Mouse (Mus musculus) liver, adult 2 months (tissue): ENCODE data around the gene Guca1a. TPM values are rescaled to one million over a fixed set of nuclear protein-coding genes. Genes with fewer than 3 reads are reported as not detected.

ENCODE experiments used
- DNase-seq: peaks from one replicate; pipeline ENCODE4 v3.0.0-alpha.2; 2011; ENCODE audit warnings: low read depth, low spot score; ENCODE audit errors: extremely low read depth
- H3K27ac ChIP-seq: fragments of 200-500 bp; replicated peaks from 2 replicates; pipeline ENCODE4 v1.5.1; 2012; ENCODE audit warnings: low read depth, mild to moderate bottlenecking, control low read depth, inconsistent platforms, low read length; ENCODE audit not compliant: insufficient read depth
- H3K27me3 ChIP-seq: fragments of 200-500 bp; 2 replicates; pipeline ENCODE4 v1.6.1; 2012; ENCODE audit warnings: mild to moderate bottlenecking, moderate library complexity, low read length, inconsistent platforms; ENCODE audit not compliant: control insufficient read depth, insufficient read depth
- H3K36me3 ChIP-seq: fragments of 200-500 bp; 2 replicates; pipeline ENCODE4 v1.6.1; 2012; ENCODE audit warnings: low read length, inconsistent platforms; ENCODE audit not compliant: control insufficient read depth, insufficient read depth
- H3K4me1 ChIP-seq: fragments of 200-500 bp; 2 replicates; pipeline ENCODE4 v1.6.1; 2011; ENCODE audit warnings: low read length; ENCODE audit not compliant: control insufficient read depth, insufficient read depth
- H3K4me3 ChIP-seq: fragments of 200-500 bp; 2 replicates; pipeline ENCODE4 v1.5.1; 2011; ENCODE audit warnings: low read depth, mild to moderate bottlenecking, control low read depth, low read length, moderate library complexity; ENCODE audit not compliant: insufficient read depth
- H3K79me2 ChIP-seq: fragments of 200-500 bp; 2 replicates; pipeline ENCODE4 v1.6.1; 2012; ENCODE audit warnings: inconsistent platforms, mild to moderate bottlenecking, low read length, moderate library complexity; ENCODE audit not compliant: control insufficient read depth, insufficient read depth
- H3K9ac ChIP-seq: fragments of 200-500 bp; 2 replicates; pipeline ENCODE4 v1.6.1; 2012; ENCODE audit warnings: low read depth, mild to moderate bottlenecking, control low read depth, inconsistent platforms, low read length
- CTCF ChIP-seq: fragments of 200-500 bp; IDR thresholded peaks from 2 replicates; pipeline ENCODE4 v1.5.1; 2011; ENCODE audit warnings: low read depth, low read length, control low read depth
- POLR2A ChIP-seq: fragments of 200-500 bp; IDR thresholded peaks from 2 replicates; pipeline ENCODE4 v1.6.1; 2011; ENCODE audit warnings: low read length, control low read depth; ENCODE audit not compliant: insufficient read depth; ENCODE audit errors: extremely low read depth
- WGBS: fragments of 180-500 bp; shearing (Covaris S2); methylation state at CpG from one replicate; pipeline ENCODE4 v1.1.7; 2018; 5-methylcytosine and 5-hydroxymethylcytosine counted together
- polyA plus RNA-seq: library from polyadenylated mRNA; depleted of rRNA; stranded (reverse); fragments of >200 nt; gene quantifications from 2 replicates; pipeline ENCODE4 v1.2.3, GENCODE M21; 2012; rRNA removed
- total RNA-seq: library from RNA; depleted of rRNA; stranded (reverse); fragments of >200 nt; gene quantifications from 2 replicates; pipeline ENCODE4 v1.2.3, GENCODE M21; 2014; rRNA removed

Gene Guca1a
- 0.55 and 2.3 TPM in 2 replicates for total RNA-seq
- 2.7 and 2.8 TPM in 2 replicates for polyA plus RNA-seq

GRCm38 (mm10) chr17:47400451-47400850 is at the start of gene Guca1a:
TSS of gene Guca1a (minus strand) at chr17:47400584.
- Histone ChIP-seq H3K4me1 (no peaks in the 10 kb centered on the region), H3K36me3 (no peaks in the 10 kb centered on the region), H3K27me3 (no peaks in the 10 kb centered on the region), H3K9ac (no peak within 1 kb of the TSS), H3K27ac (no peak within 1 kb of the TSS), H3K79me2 (no peaks in the 10 kb centered on the region), H3K4me3 (no peak within 1 kb of the TSS)
- 58% methylated on average over 10 of the region's 10 CpGs for WGBS
- no peak for DNase-seq
- TF ChIP-seq POLR2A = no peak
- TF ChIP-seq CTCF = no peak

- Histone ChIP-seq H3K36me3 (peaks cover 7% of the 10 kb centered on the region), H3K9ac (no peak overlapping the region), H3K79me2 (peaks cover 32% of the 10 kb centered on the region; the same call in 1 of the 2 replicates), H3K27ac (no peak overlapping the region), H3K4me1 (peaks cover 9% of the 10 kb centered on the region), H3K27me3 (no peaks in the 10 kb centered on the region), H3K4me3 (no peak overlapping the region)
- DNase-seq = no peak
- 91% methylated on average over 5 of the region's 5 CpGs for WGBS
- no peak for TF ChIP-seq POLR2A
- no peak for TF ChIP-seq CTCF
Measured at GRCm38 (mm10) chr17:47449432-47449831, 49.0 kb upstream of the Guca1a start.

- WGBS = 75% methylated on average over 8 of the region's 8 CpGs
- H3K27me3 ChIP-seq = no peaks in the 10 kb centered on the region
- H3K27ac ChIP-seq = no peak overlapping the region
- H3K4me1 ChIP-seq = peaks cover 15% of the 10 kb centered on the region
- no peak overlapping the region for H3K9ac ChIP-seq
- H3K4me3 ChIP-seq = no peak overlapping the region
- H3K36me3 ChIP-seq = peaks cover 7% of the 10 kb centered on the region
- TF ChIP-seq POLR2A (no peak), CTCF (no peak)
- H3K79me2 ChIP-seq = peaks cover 38% of the 10 kb centered on the region; the same call in 1 of the 2 replicates
- no peak for DNase-seq
Measured at GRCm38 (mm10) chr17:47448523-47449372, 48.4 kb upstream of the Guca1a start.

- DNase-seq = no peak
- H3K4me3 ChIP-seq = no peak overlapping the region
- 82% methylated on average over 11 of the region's 11 CpGs for WGBS
- H3K79me2 ChIP-seq = peaks cover 52% of the 10 kb centered on the region
- peaks cover 25% of the 10 kb centered on the region for H3K4me1 ChIP-seq
- H3K9ac ChIP-seq = no peak overlapping the region
- no peak overlapping the region for H3K27ac ChIP-seq
- peaks cover 7% of the 10 kb centered on the region for H3K36me3 ChIP-seq
- TF ChIP-seq POLR2A = no peak
- no peak for TF ChIP-seq CTCF
- H3K27me3 ChIP-seq = no peaks in the 10 kb centered on the region
Measured at GRCm38 (mm10) chr17:47446561-47446960, 46.2 kb upstream of the Guca1a start.

- Histone ChIP-seq H3K36me3 (peaks cover 7% of the 10 kb centered on the region), H3K4me1 (peaks cover 30% of the 10 kb centered on the region), H3K4me3 (no peak overlapping the region), H3K79me2 (peaks cover 57% of the 10 kb centered on the region), H3K27me3 (no peaks in the 10 kb centered on the region), H3K27ac (no peak overlapping the region), H3K9ac (no peak overlapping the region)
- 83% methylated on average over 9 of the region's 9 CpGs for WGBS
- no peak for TF ChIP-seq POLR2A
- no peak for TF ChIP-seq CTCF
- DNase-seq = no peak
Measured at GRCm38 (mm10) chr17:47446025-47446424, 45.6 kb upstream of the Guca1a start.

- peaks cover 35% of the 10 kb centered on the region for H3K4me1 ChIP-seq
- WGBS = 22% methylated on average over 11 of the region's 11 CpGs
- TF ChIP-seq CTCF (no peak), POLR2A (no peak)
Measured at GRCm38 (mm10) chr17:47445518-47445917, 45.1 kb upstream of the Guca1a start.

More at GRCm38 (mm10) chr17:47445518-47445917, 45.1 kb upstream of the Guca1a start:
- H3K79me2 ChIP-seq = peaks cover 62% of the 10 kb centered on the region
- DNase-seq = peak; percentile 77
- no peak overlapping the region for H3K9ac ChIP-seq
- peaks cover 7% of the 10 kb centered on the region for H3K36me3 ChIP-seq
- no peaks in the 10 kb centered on the region for H3K27me3 ChIP-seq
- peak overlapping the region; percentile 9; the same call in 1 of the 2 replicates for H3K27ac ChIP-seq
- H3K4me3 ChIP-seq = no peak overlapping the region
